Mouse (Mus musculus): ENCODE results near the gene Crip2.

The Crip2 gene

DNA sequence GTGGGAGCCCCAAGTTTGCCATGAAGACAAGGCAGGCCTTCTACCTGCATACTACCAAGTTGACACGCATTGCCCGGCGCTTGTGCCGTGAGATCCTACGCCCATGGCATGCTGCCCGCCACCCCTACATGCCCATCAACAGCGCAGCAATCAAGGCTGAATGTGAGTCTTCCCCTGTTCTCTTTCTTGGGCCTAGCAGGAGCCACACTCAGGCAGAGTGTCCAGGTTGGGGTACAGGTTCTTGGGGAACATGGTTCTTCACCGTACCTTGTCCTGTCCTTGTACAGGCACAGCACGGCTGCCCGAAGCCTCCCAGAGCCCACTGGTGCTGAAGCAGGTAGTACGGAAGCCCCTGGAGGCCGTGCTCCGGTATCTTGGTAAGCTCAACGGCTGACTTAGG, 8.4 kb upstream of the Crip2 start:
- no peak for DNase-seq (ENCODE audit: low spot score in 2 of 2)

DNA sequence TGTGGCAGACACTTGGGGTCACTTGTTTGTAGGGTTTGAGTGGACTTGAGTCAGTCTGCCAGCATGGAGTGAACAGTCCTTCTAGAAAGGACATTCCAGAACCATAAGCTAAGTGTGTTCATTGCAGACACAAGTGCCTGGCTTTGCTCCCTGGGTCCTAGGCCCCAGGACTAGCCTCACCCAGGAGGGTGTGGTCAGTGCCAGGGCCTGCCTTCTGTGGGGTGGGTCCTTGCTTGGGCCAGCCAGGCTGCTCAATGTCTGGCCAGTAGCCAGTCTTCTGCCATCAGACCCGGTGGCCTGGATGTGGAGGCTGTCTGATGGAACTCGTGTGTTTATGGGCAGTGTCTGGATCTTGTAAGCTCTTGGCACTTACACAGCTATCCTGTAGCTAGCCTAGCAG, 7.5 kb upstream of the Crip2 start:
- no peak for DNase-seq (ENCODE audit: low spot score in 2 of 2)

DNA sequence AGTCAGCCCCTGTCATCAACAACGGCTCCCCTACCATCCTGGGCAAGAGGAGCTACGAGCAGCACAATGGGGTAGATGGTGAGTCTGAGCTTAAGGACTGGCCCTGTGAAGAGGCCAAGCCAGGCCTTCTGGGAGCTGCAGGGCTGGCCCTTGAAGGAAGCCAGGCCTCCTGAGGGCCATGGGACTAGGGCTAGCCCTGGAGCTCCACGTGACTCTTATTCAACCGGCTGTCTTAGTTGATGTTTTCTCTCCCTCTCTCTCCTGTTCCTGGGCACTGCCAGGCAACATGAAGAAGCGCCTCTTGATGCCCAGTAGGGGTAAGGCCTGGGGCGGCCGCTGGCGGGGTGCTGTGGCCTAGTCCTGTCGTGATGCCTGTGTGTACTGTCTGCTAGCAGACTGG, 6.8 kb upstream of the Crip2 start:
- DNase-seq (ENCODE audit: low spot score in 2 of 2): no peak

GRCm38 (mm10) chr12:113133861-113134403, 6.1 kb upstream of the Crip2 start:
- DNase-seq (ENCODE audit: low spot score in 2 of 2): no peak

- DNase-seq (ENCODE audit: low spot score in 2 of 2): no peak
These were observed 5.5 kb upstream of the Crip2 start for GRCm38 (mm10) chr12:113134502-113134901.

GRCm38 (mm10) chr12:113135401-113135800, 4.6 kb upstream of the Crip2 start:
- no peak for DNase-seq (ENCODE audit: low spot score in 2 of 2)

GRCm38 (mm10) chr12:113136492-113137020, 3.5 kb upstream of the Crip2 start:
- no peak for DNase-seq (ENCODE audit: low spot score in 2 of 2)

GRCm38 (mm10) chr12:113137260-113138213, 2.5 kb upstream of the Crip2 start:
- no peak for DNase-seq (ENCODE audit: low spot score in 2 of 2)

GRCm38 (mm10) chr12:113138291-113138690, 1.7 kb upstream of the Crip2 start:
- no peak for DNase-seq (ENCODE audit: low spot score in 2 of 2)

DNA sequence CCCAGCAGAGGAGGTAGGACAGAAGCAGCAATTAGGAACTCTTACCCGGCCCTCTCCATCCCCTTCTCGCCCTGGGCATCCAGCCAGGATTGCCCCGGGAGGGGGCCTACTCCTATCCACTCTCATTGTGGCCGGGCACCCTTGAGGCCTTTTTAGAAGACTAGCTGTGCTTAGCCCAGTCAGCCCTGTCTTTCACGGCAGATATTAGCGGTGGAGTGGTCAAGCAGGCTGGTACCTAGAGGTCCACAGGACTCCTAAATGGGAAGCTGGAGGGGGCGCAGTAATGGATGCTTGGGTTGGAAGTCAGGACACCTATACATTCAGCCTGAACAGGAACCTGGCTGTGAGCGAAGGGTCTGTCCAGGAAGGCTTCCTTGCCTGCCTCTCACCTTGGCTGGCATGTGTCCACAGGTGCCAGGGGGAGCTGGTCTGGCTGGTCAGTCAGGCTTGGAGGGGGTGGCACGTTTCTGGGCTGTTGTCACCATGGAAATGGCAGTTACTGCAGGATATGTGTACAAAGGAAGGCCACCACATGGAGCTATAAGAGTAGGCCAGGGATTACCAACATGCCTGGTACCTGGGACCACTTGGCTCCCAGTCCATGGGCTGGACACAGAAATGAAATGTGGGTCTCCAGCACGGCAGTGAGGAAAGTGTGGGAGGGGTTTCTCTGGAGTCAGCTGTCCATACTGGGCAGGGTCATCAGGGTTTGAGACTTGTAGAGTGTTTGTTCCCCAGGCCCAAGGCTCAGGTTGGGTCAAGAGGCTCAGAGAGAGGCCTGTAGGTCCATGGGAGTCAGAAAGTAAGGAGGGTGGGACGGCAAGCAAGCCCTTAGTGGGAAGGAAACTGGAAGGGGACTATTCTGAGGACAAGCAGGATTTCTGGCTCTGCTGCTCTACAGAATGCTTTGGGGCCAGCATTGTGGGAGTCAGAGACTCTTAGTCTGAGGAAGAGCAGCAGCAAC, 853 bp upstream of the Crip2 start:
- no peak for DNase-seq (ENCODE audit: low spot score in 2 of 2)

- DNase-seq (ENCODE audit: low spot score in 2 of 2): no peak
These were observed 778 bp downstream of the Crip2 start for GRCm38 (mm10) chr12:113140616-113141411.

GRCm38 (mm10) chr12:113141531-113141973, 1.5 kb downstream of the Crip2 start:
- no peak for DNase-seq (ENCODE audit: low spot score in 2 of 2)

GRCm38 (mm10) chr12:113142021-113142975, 2.3 kb downstream of the Crip2 start:
- DNase-seq (ENCODE audit: low spot score in 2 of 2): peak in 1 of 2 experiments; percentile 62

DNA sequence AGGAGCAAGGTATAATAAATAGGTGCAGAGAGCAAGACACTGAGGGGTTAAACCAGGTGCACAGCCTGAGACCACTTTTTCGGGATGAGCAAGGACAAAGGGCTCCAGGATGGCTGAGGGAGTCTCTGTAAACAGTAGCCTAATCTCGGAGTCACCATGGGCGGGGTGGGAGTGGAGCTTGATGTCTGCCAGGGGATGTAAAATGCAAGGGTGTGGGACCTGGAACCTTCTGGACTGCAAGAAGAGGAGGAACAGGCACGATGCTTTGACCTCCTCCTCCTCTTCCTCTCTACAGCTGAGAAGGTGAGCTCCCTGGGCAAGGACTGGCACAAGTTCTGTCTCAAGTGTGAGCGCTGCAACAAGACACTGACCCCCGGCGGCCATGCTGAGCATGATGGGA, 3.1 kb downstream of the Crip2 start:
- no peak for DNase-seq (ENCODE audit: low spot score in 2 of 2)

- no peak for DNase-seq (ENCODE audit: low spot score in 2 of 2)
These were observed 4.1 kb downstream of the Crip2 start for GRCm38 (mm10) chr12:113144001-113144756.

- no peak for DNase-seq (ENCODE audit: low spot score in 2 of 2)
These were observed 4.8 kb downstream of the Crip2 start for GRCm38 (mm10) chr12:113144886-113145285.

GRCm38 (mm10) chr12:113145591-113145990, 5.6 kb downstream of the Crip2 start:
- DNase-seq (ENCODE audit: low spot score in 2 of 2): no peak

GRCm38 (mm10) chr12:113146112-113147057, 6.3 kb downstream of the Crip2 start, which contains the start of gene Crip1:
Gene Crip1 (plus strand): TSS chr12:113146316.
- peak; percentile 85 to 86 for DNase-seq (ENCODE audit: low spot score in 2 of 2)

All from frontal cortex, postnatal 36 days (tissue).